8 mouse cellular contexts compared by ENCODE assay signal in the genomic region with DNA sequence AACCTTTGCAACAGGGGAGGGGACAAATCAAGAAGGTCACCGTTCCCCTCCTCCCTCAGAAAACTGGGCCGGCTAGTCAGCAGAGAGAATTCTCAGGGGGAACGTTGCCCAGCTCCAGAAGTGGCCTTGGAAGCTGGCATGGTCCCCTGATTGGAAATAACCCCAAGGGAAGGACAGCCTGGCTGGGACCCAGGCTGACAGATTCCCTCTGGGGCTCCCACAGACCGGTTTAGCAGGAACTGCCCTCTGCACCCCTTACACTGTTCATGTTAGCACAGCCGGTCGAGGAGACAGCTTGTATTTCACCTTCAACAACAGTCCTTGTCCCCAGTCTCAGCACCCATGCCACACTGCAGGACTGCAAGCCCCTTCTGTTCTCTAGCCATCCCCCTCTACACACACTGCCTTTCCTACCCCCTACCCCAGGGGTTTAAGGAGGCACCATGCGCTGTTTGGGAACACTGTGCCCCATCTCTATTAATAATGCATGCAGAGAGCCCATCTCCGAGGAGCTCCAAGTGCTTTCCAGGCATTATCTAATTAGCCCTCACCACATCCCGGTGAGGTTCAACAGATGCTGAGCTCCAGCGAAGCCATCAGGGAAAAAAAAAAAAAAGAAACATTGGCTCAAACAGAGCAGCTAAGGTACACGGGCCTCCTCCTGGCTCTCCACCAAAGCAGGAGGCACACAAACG.
DNase-seq lines count a peak whose midpoint lies in the region; ATAC-seq lines count a peak whose summit lies in the region.

No protein-coding gene starts in this region.

- H3K36me3 ChIP-seq in stomach, embryonic 15.5 days = no peaks in the 10 kb centered on the region

- intact Hi-C loops in heart, postnatal 25 days (cut with DNase I) = loop anchor here (5.0 kb wide), 2 partner anchors 56 to 104 kb away; a partner anchor contains a TSS

- no peak overlapping the region for H3K9ac ChIP-seq in stomach, embryonic 15.5 days

- H3K4me3 ChIP-seq in stomach, embryonic 15.5 days (replicated peaks) = no peak overlapping the region

- H3K9me3 ChIP-seq in stomach, embryonic 15.5 days = no peaks in the 10 kb centered on the region

- H3K27me3 ChIP-seq in stomach, embryonic 15.5 days (replicated peaks) = no peaks in the 10 kb centered on the region

- peaks cover 11% of the 10 kb centered on the region for H3K4me1 ChIP-seq in stomach, embryonic 15.5 days

- H3K4me2 ChIP-seq in stomach, embryonic 15.5 days = 0 out of 2 replicates have a peak overlapping the region, but pooled peaks have one; percentile 16

- peak; percentile 61; the same call in 1 of the 2 replicates for ATAC-seq in stomach, embryonic 15.5 days (ENCODE audit: insufficient read depth, low FRiP score, low read depth)
- no peak for ATAC-seq in granulocyte monocyte progenitor cell, adult 5-6 weeks (replicated peaks; ENCODE audit: poor library complexity, severe bottlenecking)

- peak overlapping the region; percentile 65; the same call in 1 of the 2 replicates for H3K27ac ChIP-seq in stomach, embryonic 15.5 days

- WGBS in stomach, embryonic 15.5 days = 38% methylated on average over 12 of the region's 12 CpGs

- peak; percentile 97 for DNase-seq in heart, adult 11 months
- no peak for DNase-seq in heart, postnatal 25 days (ENCODE audit: low spot score)
- peak; percentile 72 to 77 for DNase-seq in adrenal gland, postnatal 36 days
- peak; percentile 59 to 60 for DNase-seq in heart, adult 9 months (ENCODE audit: low spot score in 2 of 2)
- peak; percentile 83 for DNase-seq in kidney, postnatal 14 days
- DNase-seq in thymus, postnatal 25 days = no peak

Comparison
In these comparisons a context has a peak if more than half of its experiments do, and no peak if none do; other contexts are left out.
1. DNase-seq: peak in heart, adult 11 months (single experiment), adrenal gland, postnatal 36 days (2 of 2), heart, adult 9 months (2 of 2) and kidney, postnatal 14 days (single experiment); none in heart, postnatal 25 days (single experiment) and thymus, postnatal 25 days (single experiment).